9 mouse cellular contexts compared by ENCODE assay signal in the genomic region with DNA sequence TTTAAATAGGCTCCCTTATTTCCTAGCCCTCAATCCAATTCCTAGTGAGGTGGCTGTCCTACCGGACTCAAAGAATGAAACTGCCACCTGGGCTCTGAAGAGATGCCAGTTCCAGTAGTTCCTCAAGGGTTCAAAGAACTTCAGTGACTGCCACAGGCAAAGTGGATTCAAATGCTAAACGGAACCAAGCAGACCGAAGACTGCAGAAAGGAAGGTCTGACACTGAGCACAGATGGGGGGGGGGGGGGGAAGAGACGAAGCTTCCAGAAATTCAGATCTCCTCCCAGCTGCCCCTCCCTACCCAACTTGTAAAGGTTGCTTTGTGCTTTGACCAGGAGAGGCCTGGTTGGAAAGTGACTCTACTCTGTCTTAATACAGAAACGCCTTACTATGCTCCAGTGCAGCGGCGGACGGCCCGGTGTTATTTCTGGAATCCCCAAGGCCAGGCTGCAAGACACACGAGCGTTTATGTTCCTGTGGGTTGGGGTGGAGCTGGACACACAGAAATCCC. TPM values are rescaled to one million over a fixed set of nuclear protein-coding genes. Genes with fewer than 3 reads are reported as not detected.
A peak's percentile ranks its signal among the peaks of the same experiment; 100 is the strongest.
DNase-seq lines count a peak whose midpoint lies in the region; ATAC-seq and TF ChIP-seq lines count a peak whose summit lies in the region.
"Had no signal": no experiment of that assay in that cellular context is flagged by ENCODE, and none has a peak within 500 bp of the region (broad histone marks: within the 10 kb centered on the region; RNA-seq: fewer than 3 reads in every experiment).

No protein-coding gene starts in this region.

- H3K4me1 ChIP-seq in testis, adult 2 months (ENCODE audit: control insufficient read depth, insufficient read depth, low read length) = peaks cover 4% of the 10 kb centered on the region
- peaks cover 26% of the 10 kb centered on the region; the same call in 1 of the 2 replicates for H3K4me1 ChIP-seq in forebrain, embryonic 13.5 days
- peaks cover 4% of the 10 kb centered on the region; the same call in 1 of the 2 replicates for H3K4me1 ChIP-seq in midbrain, postnatal 0 days (ENCODE audit: insufficient read depth, low read length)

- peak overlapping the region; percentile 75 for H3K27ac ChIP-seq in testis, adult 2 months (ENCODE audit: control insufficient read depth, insufficient read depth, low read depth, low read length)
- peak overlapping the region; percentile 100; the same call in 1 of the 2 replicates for H3K27ac ChIP-seq in forebrain, embryonic 13.5 days
- peak overlapping the region; percentile 91 for H3K27ac ChIP-seq in midbrain, postnatal 0 days (ENCODE audit: low read depth, low read length)

- TF ChIP-seq POLR2A in testis, adult 2 months (IDR thresholded peaks at IDR 0.05; ENCODE audit: control insufficient read depth, low read depth, low read length) = no peak

- no peak for TF ChIP-seq CTCF in testis, adult 2 months (IDR thresholded peaks at IDR 0.05; ENCODE audit: control insufficient read depth, insufficient read depth, insufficient replicate concordance, low read depth, low read length)
- no peak for TF ChIP-seq CTCF in midbrain, postnatal 0 days (IDR thresholded peaks at IDR 0.05)

- DNase-seq in embryo, embryonic 9.5 days (ENCODE audit: extremely low spot score) = peak; percentile 20
- DNase-seq in embryo, embryonic 10 days (ENCODE audit: low spot score) = no peak
- no peak for DNase-seq in testis, postnatal 10 days (ENCODE audit: low spot score)
- DNase-seq in kidney, postnatal 10 days = peak; percentile 33
- DNase-seq in midbrain, postnatal 0 days (ENCODE audit: low spot score) = peak; percentile 19
- DNase-seq in urinary bladder, adult 18-20 months (ENCODE audit: low spot score in 2 of 2) = no peak

- H3K4me3 ChIP-seq in testis, adult 2 months (ENCODE audit: control insufficient read depth, low read depth, low read length) = peak overlapping the region; percentile 93
- H3K4me3 ChIP-seq in forebrain, embryonic 13.5 days = peak overlapping the region; percentile 92
- peak overlapping the region; percentile 99 for H3K4me3 ChIP-seq in midbrain, postnatal 0 days (ENCODE audit: low read depth, low read length)

- no peak for ATAC-seq in forebrain, embryonic 13.5 days
- ATAC-seq in midbrain, postnatal 0 days (ENCODE audit: low FRiP score) = no peak

- peak overlapping the region; percentile 83 for H3K9ac ChIP-seq in forebrain, embryonic 13.5 days
- H3K9ac ChIP-seq in midbrain, postnatal 0 days (replicated peaks; ENCODE audit: low read length, poor library complexity, severe bottlenecking) = peak overlapping the region; percentile 81

- H3K9me3 ChIP-seq in forebrain, embryonic 13.5 days (replicated peaks) = peaks cover 8% of the 10 kb centered on the region; the same call in 1 of the 2 replicates
- no peaks in the 10 kb centered on the region for H3K9me3 ChIP-seq in midbrain, postnatal 0 days (ENCODE audit: low read length)
- H3K9me3 ChIP-seq: G1E had no signal

- H3K36me3 ChIP-seq in testis, adult 2 months (ENCODE audit: control insufficient read depth, insufficient read depth, low read length) = no peaks in the 10 kb centered on the region; the same call in 1 of the 2 replicates
- peaks cover 19% of the 10 kb centered on the region for H3K36me3 ChIP-seq in forebrain, embryonic 13.5 days (ENCODE audit: poor library complexity, severe bottlenecking)
- H3K36me3 ChIP-seq in midbrain, postnatal 0 days (ENCODE audit: insufficient read depth, low read length) = no peaks in the 10 kb centered on the region

- H3K27me3 ChIP-seq in testis, adult 2 months (ENCODE audit: control insufficient read depth, insufficient read depth, low read length) = no peaks in the 10 kb centered on the region
- H3K27me3 ChIP-seq in forebrain, embryonic 13.5 days = no peaks in the 10 kb centered on the region
- H3K27me3 ChIP-seq in midbrain, postnatal 0 days (ENCODE audit: insufficient read depth, low read length) = no peaks in the 10 kb centered on the region

- peak overlapping the region; percentile 66 for H3K4me2 ChIP-seq in forebrain, embryonic 13.5 days
- peak overlapping the region; percentile 53 for H3K4me2 ChIP-seq in midbrain, postnatal 0 days (ENCODE audit: low read depth, low read length, poor library complexity, severe bottlenecking)

- 47% methylated on average over 10 of the region's 11 CpGs for WGBS in forebrain, embryonic 13.5 days
- 21% methylated on average over 11 of the region's 11 CpGs for WGBS in midbrain, postnatal 0 days

RNA-seq across cellular contexts. Expression of a gene that starts 1.2 kb away (rescaled TPM):
- polyA plus RNA-seq in testis, adult 2 months (2012; rRNA removed) = 100 and 101 TPM in 2 replicates
- polyA plus RNA-seq in forebrain, embryonic 13.5 days (2015; fragmentation: Nextera tagmentation; extraction: Ambion mirVana) = 1,106 and 1,152 TPM in 2 replicates
- 675 and 762 TPM in 2 replicates for total RNA-seq in midbrain, postnatal 0 days (2014; rRNA removed)
- polyA plus RNA-seq in midbrain, postnatal 0 days (2015; fragmentation: Nextera tagmentation; extraction: Ambion mirVana) = 1,218 and 1,259 TPM in 2 replicates

RNA-seq across cellular contexts. Expression of a gene that starts 45.2 kb away (rescaled TPM):
- polyA plus RNA-seq in testis, adult 2 months (2012; rRNA removed) = 8.5 and 17.8 TPM in 2 replicates
- polyA plus RNA-seq in forebrain, embryonic 13.5 days (2015; fragmentation: Nextera tagmentation; extraction: Ambion mirVana) = 22.9 and 23.8 TPM in 2 replicates
- 17.0 and 23.7 TPM in 2 replicates for total RNA-seq in midbrain, postnatal 0 days (2014; rRNA removed)
- 10.3 and 11.4 TPM in 2 replicates for polyA plus RNA-seq in midbrain, postnatal 0 days (2015; fragmentation: Nextera tagmentation; extraction: Ambion mirVana)

Comparison
In these comparisons a context has a peak if more than half of its experiments do, and no peak if none do; other contexts are left out.
1. DNase-seq: peak in embryo, embryonic 9.5 days (single experiment), kidney, postnatal 10 days (single experiment) and midbrain, postnatal 0 days (single experiment); none in embryo, embryonic 10 days (single experiment), testis, postnatal 10 days (single experiment) and urinary bladder, adult 18-20 months (0 of 2).
2. RNA of a gene that starts 1.2 kb away (polyA plus RNA-seq): 1,218 to 1,259 TPM in midbrain, postnatal 0 days and 1,106 to 1,152 TPM in forebrain, embryonic 13.5 days; 100 to 101 TPM in testis, adult 2 months; every median in the first group is over 10 times any median in the second.
3. Peak in every context shown above with its lines, with median percentiles within 50 percentile points of each other: H3K27ac ChIP-seq and H3K4me3 ChIP-seq.